Mouse (Mus musculus) brain, embryonic 14.5 days (tissue): Measurements from ENCODE around the gene Kdm6b.

Source experiments
- CTCF ChIP-seq: fragments of 200-500 bp; IDR thresholded peaks from 2 replicates; pipeline ENCODE4 v1.5.1; 2012; ENCODE audit warnings: inconsistent platforms, mild to moderate bottlenecking, moderate library complexity, borderline replicate concordance; ENCODE audit not compliant: insufficient read depth, insufficient read length; ENCODE audit errors: extremely low read depth
- POLR2A ChIP-seq: fragments of 200-500 bp; IDR thresholded peaks from 2 replicates; pipeline ENCODE4 v1.6.1; 2012; ENCODE audit warnings: mild to moderate bottlenecking, inconsistent platforms, borderline replicate concordance; ENCODE audit not compliant: poor library complexity, insufficient read depth, insufficient read length, severe bottlenecking; ENCODE audit errors: extremely low read depth

DNA sequence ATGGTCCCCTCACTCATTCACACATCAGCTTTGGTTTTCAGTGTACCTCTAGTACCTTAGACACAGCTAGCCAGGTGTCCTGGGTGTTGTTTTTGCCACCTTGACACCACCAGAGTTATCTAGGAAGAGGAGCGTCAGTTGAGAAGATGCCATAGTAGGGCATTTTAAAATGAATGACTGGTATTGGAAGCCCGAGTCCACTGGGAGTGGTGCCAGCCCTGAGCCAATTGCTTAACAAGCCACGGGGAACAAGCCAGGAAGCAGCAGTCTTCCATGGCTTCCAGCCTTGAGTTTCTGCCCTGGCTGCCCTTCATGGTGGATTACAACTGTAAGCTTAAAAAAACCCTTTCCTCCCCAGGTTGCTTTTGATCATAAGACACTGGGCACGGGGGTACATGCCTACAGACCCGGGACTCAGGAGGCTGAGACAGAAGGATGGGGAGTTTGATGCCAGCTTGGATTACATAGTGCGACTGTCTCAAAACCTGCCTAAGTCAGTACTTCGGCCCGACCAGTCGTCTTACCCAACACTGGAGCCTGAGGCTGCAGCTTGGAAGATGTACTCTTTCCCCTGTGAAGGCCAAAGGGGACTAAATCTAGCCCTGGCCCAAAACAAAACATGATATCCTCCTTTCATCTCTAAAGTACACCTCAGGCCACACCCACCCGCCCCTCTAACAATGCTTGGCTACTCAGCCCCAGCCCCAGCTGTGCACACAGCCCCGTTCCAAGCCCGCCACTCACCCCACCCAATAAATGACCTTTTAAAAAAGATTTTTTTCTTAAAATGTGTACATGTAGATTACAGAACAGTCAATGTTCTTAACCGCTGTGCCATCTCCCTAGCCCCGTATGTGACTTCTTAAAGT, 23.7 kb downstream of the Kdm6b start:
- no peak for TF ChIP-seq POLR2A
- no peak for TF ChIP-seq CTCF
